Mouse (Mus musculus) ES-Bruce4 (cell line): Measurements from ENCODE around the gene P2ry2.

Experiments used
- CTCF ChIP-seq: IDR thresholded peaks from one replicate; pipeline ENCODE4 v1.8.1; 2011; ENCODE audit warnings: low read depth, low read length
- POLR2A ChIP-seq: IDR thresholded peaks from one replicate; pipeline ENCODE4 v1.8.1; 2011; ENCODE audit warnings: low read length; ENCODE audit not compliant: insufficient read depth

DNA sequence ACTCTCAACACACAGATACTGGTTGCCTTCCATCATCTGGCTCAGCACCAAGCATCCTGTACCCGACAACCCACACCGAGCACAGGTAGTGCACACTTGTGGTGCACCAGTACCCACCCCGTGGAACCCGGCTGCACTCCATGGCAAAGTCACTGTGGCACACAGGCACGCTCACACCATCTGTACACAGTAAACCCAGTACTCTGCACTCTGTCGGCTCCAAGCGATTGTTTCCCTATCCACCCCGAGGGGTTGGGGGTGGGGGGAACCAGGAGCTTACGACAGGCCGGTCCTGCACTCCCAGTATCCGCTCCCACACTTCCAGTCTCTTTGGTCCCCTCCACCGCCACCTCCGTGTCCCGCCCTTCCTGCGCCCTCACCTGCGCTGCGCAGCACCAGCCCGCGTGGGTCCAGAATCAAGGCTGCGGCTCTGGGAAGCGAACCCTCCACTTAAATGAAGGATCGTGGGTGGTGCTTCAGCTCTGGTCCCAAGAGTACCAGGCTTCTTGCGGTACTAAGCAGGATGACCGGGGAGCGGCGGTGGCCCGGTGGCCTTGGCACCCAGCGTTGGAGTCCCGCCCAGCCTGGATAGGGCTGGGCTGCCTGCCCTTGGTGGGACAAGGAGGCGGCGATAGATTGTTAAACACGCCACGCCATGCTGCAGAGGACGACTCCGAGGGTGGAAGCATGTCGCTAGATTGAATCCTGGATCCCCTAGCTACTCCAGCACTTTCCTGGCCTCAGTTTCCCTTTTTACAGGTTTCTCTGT lies 38.3 kb downstream of the P2ry2 start, which contains the start of gene P2ry6:
- TF ChIP-seq CTCF, result no peak
- TF ChIP-seq POLR2A, result no peak
